Mouse (Mus musculus): ENCODE measurements around the gene Igsf9.

The Igsf9 gene

DNA sequence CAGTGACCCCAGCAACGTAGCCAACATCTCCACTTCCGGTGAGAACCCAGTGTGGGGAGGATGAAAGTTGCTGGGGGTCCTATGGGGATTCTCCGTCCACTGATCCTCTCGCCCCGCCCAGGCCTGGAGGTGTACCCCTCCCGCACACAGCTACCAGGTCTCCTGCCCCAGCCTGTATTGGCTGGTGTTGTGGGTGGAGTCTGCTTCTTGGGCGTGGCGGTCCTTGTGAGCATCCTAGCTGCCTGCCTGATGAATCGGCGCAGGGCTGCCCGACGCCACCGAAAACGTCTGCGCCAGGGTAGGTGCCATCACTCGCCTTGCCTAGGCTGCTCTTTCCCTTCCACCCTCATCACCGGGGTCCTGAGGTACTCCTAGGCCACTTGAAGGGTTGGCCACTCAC lies 14.4 kb downstream of the Igsf9 start:
- DNase-seq (ENCODE audit: low read depth, low spot score), result no peak

GRCm38 (mm10) chr1:172497428-172497827 lies 15.8 kb downstream of the Igsf9 start:
- DNase-seq (ENCODE audit: low read depth, low spot score), result no peak

- no peak for DNase-seq (ENCODE audit: low read depth, low spot score)
Observed at GRCm38 (mm10) chr1:172499765-172500441, 18.3 kb downstream of the Igsf9 start, which contains the start of gene Tagln2. Gene Tagln2, plus strand, starts transcription at chr1:172500047.

DNA sequence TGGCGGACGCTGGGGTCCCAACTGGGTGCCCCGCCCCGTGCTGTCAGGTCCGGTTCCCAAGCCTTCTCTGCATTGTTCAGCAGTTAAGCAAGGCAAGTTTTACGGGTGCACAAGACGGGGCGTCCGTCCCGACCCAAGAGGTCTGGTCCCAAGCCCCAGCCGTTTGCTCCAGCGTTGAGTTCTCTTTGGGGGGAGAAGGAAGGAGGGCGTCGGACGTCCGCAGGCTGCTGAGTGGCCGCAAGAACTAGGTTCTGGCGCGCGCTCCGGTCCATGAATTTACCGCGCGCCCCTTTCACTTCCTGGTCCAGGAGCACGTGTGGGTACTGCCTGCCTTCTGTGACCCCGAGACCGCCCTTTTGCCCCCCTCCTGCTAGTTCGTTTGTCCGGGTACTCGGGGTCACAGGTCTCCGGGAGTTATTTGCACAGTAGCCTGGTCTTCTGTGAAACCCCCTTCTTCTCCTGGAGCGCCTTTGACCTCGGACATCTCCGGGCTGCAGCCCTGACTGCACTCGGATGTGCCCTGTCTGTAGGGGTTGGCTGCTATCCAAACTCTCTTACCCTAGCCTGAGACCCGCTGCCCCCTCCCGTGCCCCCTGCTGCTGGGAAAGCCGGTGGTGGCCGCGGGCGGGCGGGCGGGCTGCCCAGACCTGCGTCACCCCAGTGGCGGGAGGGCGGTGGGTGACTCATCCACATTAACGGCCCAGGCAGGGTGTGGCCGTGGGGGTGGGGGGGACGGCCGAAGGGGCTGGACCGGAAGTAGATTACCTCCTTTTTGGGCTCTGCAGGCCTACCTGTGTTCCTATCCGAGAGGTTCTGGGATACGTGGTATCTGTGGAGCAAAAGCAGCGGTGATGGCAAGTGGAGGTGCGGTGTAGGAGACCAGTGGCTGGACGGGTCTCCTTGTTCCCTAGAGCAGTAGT lies 19.1 kb downstream of the Igsf9 start:
- DNase-seq (ENCODE audit: low read depth, low spot score), result no peak

- DNase-seq (ENCODE audit: low read depth, low spot score), result no peak
Observed at GRCm38 (mm10) chr1:172501371-172502144, 20.0 kb downstream of the Igsf9 start.

DNA sequence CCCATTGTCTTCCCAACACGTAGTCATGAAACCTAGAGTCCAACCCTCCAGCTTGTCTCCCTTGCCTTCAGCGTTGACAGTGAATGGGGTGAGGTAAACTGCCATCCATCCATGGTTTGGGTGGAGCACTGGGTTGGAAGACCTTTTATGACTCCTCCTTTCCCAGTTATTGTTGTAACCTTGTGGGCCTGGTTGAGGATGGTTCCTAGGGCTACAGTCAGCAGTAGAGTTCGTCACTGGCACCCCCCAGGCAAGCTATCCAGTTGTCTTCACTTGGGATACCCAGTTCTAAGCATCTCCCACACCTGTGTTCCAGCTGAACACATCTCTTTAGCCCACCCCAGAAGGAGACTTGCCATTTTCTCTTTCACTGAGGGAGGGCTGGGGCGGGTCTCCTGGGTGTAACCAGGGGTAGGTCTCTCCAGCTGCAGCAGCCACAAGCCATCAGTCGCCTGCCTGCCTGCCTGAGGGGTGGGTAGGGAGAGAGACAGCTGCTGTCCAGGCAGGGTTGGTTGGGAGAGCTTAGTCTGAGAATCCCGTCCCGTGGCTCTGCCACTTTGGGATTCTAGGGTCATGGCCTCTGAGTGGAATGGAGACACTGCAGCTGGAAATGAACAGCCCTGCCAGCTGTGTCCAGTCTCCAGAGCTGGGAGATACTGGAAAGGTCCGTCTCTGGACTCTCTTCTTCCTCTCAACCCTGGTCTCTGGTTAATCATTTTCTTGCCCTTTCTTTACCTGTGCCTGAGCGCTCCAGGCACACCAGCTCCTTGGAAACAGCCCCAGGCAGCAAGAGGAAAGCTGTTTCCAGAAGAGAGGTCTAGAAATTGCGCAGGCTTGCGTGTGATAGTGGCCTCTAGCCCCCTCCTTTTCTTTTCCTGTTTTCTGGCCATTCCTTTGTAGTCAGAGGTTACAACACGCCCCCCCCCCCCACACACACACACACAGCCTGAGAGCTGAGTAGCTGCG lies 20.8 kb downstream of the Igsf9 start:
- DNase-seq (ENCODE audit: low read depth, low spot score), result no peak

DNA sequence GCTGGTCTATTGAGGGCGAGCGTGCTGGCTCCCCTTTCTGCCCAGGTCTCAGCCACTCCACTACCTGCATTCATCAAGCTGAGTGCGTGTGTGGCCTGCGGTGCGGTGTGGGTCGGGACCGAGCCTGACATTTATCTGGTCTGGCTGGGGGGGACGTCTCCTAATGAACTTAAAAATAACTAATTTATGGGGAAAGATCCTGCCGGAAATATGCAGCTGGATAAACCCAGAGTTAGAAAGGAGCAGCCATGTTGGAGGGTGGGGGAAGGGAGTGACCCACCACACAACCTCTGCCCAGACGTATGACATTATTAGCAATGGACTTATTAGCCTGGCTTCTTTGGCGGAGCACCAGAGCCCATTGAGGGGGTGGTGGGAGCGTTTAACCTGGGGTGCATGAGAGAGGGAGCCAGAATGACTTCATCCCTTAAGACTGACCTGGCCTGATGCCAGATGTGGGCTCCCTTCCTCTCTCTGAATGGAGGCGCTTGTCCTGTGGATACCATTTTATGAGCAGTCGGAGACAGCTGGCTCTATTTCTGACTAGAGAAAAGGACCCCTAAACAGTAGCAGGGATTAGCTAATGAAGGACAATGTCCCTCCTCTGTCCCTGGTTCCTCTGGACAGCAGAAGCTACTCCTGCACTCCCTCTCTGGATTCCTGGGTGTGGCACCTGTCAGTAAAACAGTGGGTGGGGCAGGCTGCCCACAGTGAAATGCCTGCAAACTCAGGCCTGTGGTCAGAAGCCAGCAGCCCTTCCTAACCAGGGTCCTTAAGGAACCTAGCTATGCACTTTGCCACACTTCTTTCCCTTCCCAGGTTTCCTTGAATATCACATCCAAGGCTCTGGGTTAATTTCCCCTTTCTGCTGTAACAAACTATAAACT lies 21.8 kb downstream of the Igsf9 start:
- no peak for DNase-seq (ENCODE audit: low read depth, low spot score)

DNA sequence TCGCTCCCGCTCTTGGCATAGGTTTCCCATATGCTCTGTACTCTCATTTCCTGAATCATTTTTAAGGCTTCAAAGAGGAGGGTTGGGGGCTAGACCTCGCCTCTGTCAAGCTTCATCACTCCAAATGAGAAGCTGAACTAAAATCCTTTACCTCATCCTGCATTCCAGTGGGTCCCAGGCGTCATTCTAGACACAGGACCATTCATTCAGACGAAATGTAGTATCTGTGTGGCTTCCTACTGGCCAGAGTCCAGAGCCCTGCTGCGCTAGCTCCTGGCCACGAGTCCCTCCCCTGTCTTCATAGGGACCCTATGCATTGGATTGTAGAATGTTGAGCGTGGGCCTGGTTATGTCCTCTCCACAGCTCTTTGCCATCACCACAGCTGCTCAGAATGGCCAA lies 23.2 kb downstream of the Igsf9 start:
- no peak for DNase-seq (ENCODE audit: low read depth, low spot score)

GRCm38 (mm10) chr1:172507001-172507400 lies 25.4 kb downstream of the Igsf9 start:
- DNase-seq (ENCODE audit: low read depth, low spot score), result no peak

GRCm38 (mm10) chr1:172507701-172508100 lies 26.1 kb downstream of the Igsf9 start:
- DNase-seq (ENCODE audit: low read depth, low spot score), result no peak

DNA sequence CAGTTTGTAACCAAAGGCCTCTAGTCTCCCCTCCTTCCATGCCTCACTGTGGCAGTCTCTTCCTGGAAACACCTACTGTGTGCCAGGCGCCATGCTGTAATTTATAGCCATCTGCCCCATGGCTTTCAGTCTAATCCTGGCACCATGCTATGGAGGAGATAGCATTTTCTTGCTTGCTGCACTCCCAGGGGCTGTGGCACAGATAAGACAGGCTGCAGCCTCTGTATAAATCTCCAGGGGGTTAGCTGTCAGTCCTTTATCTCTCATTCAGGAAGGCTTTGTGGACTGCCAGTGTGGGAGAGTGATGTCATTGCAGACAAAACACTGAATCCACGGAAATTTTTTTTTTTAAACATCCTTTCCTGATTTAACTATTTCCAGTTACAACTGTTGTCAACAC lies 26.6 kb downstream of the Igsf9 start:
- DNase-seq (ENCODE audit: low read depth, low spot score), result no peak

GRCm38 (mm10) chr1:172509235-172509634 lies 27.6 kb downstream of the Igsf9 start:
- DNase-seq (ENCODE audit: low read depth, low spot score), result no peak

DNA sequence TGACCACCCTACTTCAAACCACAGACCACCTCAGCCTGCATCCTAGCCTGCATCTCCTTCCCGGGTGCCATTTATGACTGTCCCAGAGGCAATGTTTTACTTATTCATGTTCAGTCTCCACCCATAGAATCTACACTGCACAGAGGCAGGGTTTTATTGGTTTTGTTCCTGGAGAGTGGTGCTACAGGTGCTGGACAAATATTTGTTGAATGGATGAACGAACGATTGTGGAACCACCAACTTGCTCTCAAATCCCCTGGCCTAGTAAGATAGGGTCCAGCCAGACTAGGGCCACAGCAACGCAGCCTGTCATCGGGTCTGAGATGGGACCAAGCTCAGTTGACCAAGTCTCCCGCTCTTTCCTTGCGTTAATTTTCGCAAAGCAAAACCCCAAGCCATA lies 28.4 kb downstream of the Igsf9 start:
- DNase-seq (ENCODE audit: low read depth, low spot score), result no peak

DNA sequence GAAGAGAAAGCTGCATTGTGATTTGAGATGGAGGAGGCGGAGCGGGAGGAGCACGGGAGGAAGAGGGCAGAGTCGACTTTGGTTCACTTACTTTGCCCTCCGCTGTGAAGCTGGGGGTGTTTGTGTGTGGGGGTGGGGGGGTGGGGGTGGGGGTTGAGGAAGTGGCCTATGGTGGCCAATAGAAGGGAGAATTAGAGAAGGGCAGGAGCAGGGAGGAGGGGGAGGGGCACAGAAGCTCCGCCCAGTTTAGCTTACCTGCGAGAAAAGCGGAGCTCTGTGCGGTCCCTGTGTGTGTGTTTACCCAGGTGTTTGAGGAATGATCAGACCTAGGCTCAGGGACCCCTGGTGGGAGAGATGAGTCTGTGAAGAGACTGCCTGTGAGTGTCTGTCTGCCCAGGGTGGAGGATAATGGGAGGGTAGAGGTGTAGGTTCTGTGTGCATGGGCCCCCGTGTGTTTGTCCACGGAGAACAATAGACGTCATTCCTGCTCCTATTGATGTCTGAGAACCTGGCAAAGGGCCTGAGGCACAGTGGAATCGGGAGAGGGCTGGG lies 28.9 kb downstream of the Igsf9 start:
- DNase-seq (ENCODE audit: low read depth, low spot score), result no peak

DNA sequence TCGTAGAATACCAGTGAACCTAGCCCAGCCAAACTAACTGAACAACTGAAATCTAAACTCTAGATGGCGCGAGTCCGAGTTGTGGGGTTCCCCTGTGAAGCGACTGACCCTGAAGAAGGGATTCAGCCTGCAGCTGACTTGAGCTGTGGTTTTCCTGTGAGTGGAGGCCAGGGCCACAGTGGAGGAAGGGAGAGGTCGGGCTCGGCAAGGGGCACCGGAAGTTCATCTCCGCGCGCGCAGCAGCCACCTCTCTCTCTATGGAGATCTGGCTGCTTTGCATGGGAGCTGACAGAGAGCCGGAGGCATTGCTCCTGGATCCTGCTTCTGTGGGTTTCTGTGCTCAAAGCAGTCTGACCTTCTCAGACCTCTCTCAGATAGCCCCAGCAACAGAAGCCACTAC lies 31.4 kb downstream of the Igsf9 start:
- DNase-seq (ENCODE audit: low read depth, low spot score), result no peak

DNA sequence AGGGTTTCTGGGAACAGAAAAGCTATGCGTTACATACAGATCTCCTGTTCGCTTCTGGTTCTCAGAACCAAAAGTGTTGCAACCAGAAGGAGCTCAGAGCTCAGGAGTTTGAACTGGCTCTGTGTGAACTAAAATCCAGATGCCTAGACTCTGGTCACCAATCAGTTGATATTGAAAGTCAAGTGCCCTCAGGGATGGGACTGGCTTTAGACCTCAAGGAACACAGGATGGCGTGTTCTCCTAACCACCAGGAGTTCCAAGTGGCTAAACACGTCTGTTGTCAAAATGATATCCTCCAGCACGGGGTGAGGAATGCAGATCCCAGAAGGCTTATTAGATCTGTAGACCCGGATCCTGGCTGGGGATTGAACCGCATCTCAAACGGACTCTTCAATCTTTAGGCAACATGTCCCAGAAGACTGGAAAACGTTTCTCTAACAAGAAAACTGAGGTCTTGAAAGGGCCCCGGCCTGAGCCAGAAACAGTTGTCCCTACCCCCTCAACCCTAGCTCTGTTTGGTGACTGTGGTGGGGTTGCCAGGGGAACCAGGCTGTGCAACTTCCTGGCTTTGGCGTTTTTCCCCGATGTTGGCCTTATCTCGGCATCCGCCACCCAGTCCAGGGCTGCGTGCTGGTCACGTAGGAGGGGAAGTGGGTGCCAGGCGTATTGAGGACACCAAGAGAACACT lies 32.1 kb downstream of the Igsf9 start:
- no peak for DNase-seq (ENCODE audit: low read depth, low spot score)

- DNase-seq (ENCODE audit: low read depth, low spot score), result no peak
Observed at GRCm38 (mm10) chr1:172514213-172514529, 32.6 kb downstream of the Igsf9 start.

DNA sequence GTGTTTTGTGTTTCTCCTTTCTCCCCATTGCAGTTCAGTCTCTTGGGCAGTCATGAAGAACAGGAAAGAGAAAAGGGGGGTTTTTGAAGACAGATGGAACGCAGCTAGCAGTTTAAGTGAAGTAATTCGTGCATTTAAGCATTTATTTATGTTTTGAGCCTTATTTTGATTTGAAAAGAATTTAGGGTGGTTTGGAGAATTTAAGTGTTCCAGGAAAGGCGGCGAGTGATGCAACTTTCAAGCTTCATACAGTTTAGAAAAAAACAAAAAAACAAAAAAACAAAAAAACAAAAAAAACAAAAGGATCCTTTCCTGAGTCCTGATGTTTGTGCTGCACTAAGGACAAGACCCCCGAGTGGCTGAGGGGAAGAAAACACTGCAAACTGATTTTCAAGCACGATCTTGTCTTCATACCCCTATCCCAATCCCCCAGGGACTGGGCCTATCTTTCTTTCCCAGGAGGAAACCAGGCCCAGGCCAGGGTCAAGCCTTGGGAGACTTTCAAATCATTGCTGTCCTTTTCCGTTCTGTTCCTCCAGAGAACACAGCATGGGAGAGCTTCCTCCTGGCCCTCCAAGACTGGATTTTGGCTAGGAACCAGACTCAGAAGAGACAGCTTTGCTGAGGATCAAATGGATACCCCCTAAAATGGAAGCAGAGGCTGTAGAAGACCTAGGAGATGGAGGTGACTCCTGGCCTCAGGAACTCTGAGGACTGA lies 33.1 kb downstream of the Igsf9 start:
- no peak for DNase-seq (ENCODE audit: low read depth, low spot score)

DNA sequence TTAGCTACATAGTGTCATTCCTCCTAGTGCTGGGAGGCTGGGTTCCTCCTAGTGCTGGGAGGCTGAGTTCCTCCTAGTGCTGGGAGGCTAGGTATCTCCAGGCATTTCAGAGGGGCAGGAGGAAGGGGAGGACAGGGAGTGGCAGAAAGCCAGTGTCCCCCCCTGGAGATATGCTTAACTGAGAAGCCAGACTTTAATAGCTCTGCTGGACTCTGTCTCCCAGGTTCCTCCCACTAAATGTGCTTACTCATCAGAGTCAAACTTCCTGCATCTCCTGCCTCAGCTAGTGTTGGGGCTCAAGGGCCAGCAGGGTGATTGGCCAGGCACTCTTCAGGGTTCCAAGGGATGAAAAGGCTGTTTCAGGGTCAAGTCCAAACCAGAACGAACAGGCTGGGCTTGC lies 33.8 kb downstream of the Igsf9 start:
- no peak for DNase-seq (ENCODE audit: low read depth, low spot score)

Data from brain, embryonic 18.5 days (tissue).